Mouse (Mus musculus): Measurements from ENCODE around the gene Gm21746. TPM values are rescaled to one million over a fixed set of nuclear protein-coding genes. Genes with fewer than 3 reads are reported as not detected.

Gm21746 gene
- polyA plus RNA-seq (2017; shearing (Covaris generic)): not detected

DNA sequence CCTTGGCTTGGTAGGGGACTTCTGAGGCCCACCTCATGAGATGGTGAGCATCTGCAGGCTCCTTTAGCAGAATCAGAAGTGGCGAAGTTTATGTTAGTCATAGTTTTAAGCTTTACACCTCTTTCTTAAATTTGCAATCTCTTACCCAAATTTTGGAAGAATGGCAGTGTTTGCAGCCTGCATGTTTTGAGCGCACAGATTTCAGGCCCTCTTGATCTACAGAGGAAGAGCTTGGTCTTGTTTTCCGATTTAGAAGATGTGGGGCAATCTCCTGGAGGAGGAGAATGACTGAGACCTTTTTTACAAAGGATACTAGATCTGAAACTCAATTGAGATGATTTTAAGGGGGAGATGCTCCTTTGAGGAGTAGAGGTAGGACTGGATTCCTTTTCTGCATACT lies at the start of gene Gm21746:
Gene Gm21746 (minus strand): TSS at position 101 of the 400 bp plus-strand sequence.

DNA sequence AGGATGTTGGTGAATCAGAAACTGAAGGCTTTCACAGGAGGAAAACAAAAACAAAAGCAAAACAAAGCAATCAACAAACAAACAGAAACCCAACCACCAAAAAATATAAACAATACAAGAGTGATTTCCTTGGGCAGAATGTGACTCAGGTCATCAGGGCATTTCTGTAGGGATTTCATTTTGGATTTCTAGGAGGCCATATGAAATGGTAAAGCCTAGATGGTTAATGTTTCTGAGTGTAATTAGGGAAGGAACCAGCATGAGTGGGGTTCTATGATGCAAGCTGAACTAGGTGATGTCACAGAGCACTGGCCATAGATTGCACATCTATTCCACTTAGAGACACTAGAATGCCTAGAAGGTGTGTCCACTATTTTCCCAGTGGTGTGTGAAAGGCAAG lies 29.0 kb upstream of the Gm21746 start, which contains the start of gene Gm20873:
Gene Gm20873 (plus strand): TSS at position 301 of the 400 bp plus-strand sequence.

Other genes starting within 250 kb of the Gm21746 start
- gene Gm20873, start 29.1 kb upstream of the Gm21746 start, polyA plus RNA-seq (2017; shearing (Covaris generic)): not detected

Measured in activated CD4-positive, CD25-positive, alpha-beta regulatory T cell, adult 9 weeks (primary cell).